8 mouse cellular contexts compared by ENCODE assay signal in the genomic region with DNA sequence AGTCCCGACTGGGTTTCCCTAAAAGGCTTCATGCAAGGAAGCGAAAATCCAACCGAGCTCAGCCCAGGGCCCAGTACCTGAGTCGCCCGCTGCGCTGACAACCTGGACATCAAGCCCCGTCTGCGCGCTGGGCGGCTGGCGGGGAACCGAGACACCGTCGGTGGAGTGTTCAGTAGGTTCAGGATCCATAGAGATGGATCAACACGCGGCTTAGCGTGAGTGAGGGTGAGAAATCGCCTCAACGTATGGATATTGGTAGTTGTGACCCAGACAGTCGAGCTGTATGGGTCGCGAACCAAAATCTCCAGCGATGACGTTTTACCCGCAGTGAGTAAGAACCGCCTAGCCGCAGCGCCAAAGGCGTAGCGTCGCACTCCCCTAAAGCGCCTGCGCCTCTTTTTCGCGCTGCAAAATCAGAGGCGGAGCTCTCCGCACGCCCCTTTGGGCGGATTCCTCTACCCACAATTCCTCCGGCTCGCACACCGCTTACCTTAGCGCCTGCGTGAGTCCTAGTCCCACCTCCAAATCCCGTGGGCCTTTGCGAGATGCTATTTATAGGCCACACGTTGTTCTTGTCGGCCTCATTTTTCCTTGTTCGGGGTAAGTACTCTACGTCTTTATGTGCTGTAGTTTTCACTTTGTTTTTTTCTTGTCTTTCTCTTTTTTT. TPM values are rescaled to one million over a fixed set of nuclear protein-coding genes. Genes with fewer than 3 reads are reported as not detected.
DNase-seq lines count a peak whose midpoint lies in the region; ATAC-seq lines count a peak whose summit lies in the region.

TSS of gene Slc3a2 (minus strand) at position 463 of the 667 bp plus-strand sequence.

- peak; percentile 99 for DNase-seq in adipocyte (ENCODE audit: low spot score)
- peak; percentile 96 for DNase-seq in embryo, embryonic 10 days (ENCODE audit: low spot score)
- peak; percentile 89 for DNase-seq in gastrocnemius, postnatal 10 days
- peak; percentile 99 for DNase-seq in induced T-regulatory cell, adult 2 months (ENCODE audit: low read depth)
- DNase-seq in left cerebral cortex, adult 9 months (ENCODE audit: low spot score in 2 of 2): peak; percentile 97 to 98
- DNase-seq in right cerebral cortex, postnatal 14 days: peak; percentile 91
- peak; percentile 90 to 96 for DNase-seq in urinary bladder, postnatal 36 days (ENCODE audit: low spot score in 2 of 2)

- ATAC-seq in megakaryocyte progenitor cell, adult 5-6 weeks (replicated peaks; ENCODE audit: poor library complexity): peak; percentile 76

RNA-seq across cellular contexts. Expression of gene Slc3a2, which starts in this region (rescaled TPM):
- 10 to 100 TPM; 29.4 to 36.7 TPM for total RNA-seq in gastrocnemius, postnatal 10 days (2021)
- total RNA-seq in megakaryocyte progenitor cell, adult 5-6 weeks (2015): 69.3 and 73.0 TPM in 2 replicates
- total RNA-seq in megakaryocyte progenitor cell, adult 5-6 weeks (2017): 84.0 and 87.7 TPM in 2 replicates

Comparison
In these comparisons a context has a peak if more than half of its experiments do, and no peak if none do; other contexts are left out.
1. Peak in every context shown above with its lines: DNase-seq and ATAC-seq.